Mouse (Mus musculus) liver, adult 2 months (tissue): ENCODE measurements at regions not wholly inside any gene's neighbourhood (a gene's known extent, or its start where the extent isn't known, plus 50 kb on each side); places are given as distances from the start of the nearest gene placed in this dataset.

ENCODE experiments used
- DNase-seq: peaks from one replicate; pipeline ENCODE4 v3.0.0-alpha.2; 2011; ENCODE audit warnings: low read depth, low spot score; ENCODE audit errors: extremely low read depth
- H3K27ac ChIP-seq: fragments of 200-500 bp; replicated peaks from 2 replicates; pipeline ENCODE4 v1.5.1; 2012; ENCODE audit warnings: low read depth, mild to moderate bottlenecking, control low read depth, inconsistent platforms, low read length; ENCODE audit not compliant: insufficient read depth
- H3K27me3 ChIP-seq: fragments of 200-500 bp; 2 replicates; pipeline ENCODE4 v1.6.1; 2012; ENCODE audit warnings: mild to moderate bottlenecking, moderate library complexity, low read length, inconsistent platforms; ENCODE audit not compliant: control insufficient read depth, insufficient read depth
- H3K36me3 ChIP-seq: fragments of 200-500 bp; 2 replicates; pipeline ENCODE4 v1.6.1; 2012; ENCODE audit warnings: low read length, inconsistent platforms; ENCODE audit not compliant: control insufficient read depth, insufficient read depth
- H3K4me1 ChIP-seq: fragments of 200-500 bp; 2 replicates; pipeline ENCODE4 v1.6.1; 2011; ENCODE audit warnings: low read length; ENCODE audit not compliant: control insufficient read depth, insufficient read depth
- H3K4me3 ChIP-seq: fragments of 200-500 bp; 2 replicates; pipeline ENCODE4 v1.5.1; 2011; ENCODE audit warnings: low read depth, mild to moderate bottlenecking, control low read depth, low read length, moderate library complexity; ENCODE audit not compliant: insufficient read depth
- H3K79me2 ChIP-seq: fragments of 200-500 bp; 2 replicates; pipeline ENCODE4 v1.6.1; 2012; ENCODE audit warnings: inconsistent platforms, mild to moderate bottlenecking, low read length, moderate library complexity; ENCODE audit not compliant: control insufficient read depth, insufficient read depth
- H3K9ac ChIP-seq: fragments of 200-500 bp; 2 replicates; pipeline ENCODE4 v1.6.1; 2012; ENCODE audit warnings: low read depth, mild to moderate bottlenecking, control low read depth, inconsistent platforms, low read length
- CTCF ChIP-seq: fragments of 200-500 bp; IDR thresholded peaks from 2 replicates; pipeline ENCODE4 v1.5.1; 2011; ENCODE audit warnings: low read depth, low read length, control low read depth
- POLR2A ChIP-seq: fragments of 200-500 bp; IDR thresholded peaks from 2 replicates; pipeline ENCODE4 v1.6.1; 2011; ENCODE audit warnings: low read length, control low read depth; ENCODE audit not compliant: insufficient read depth; ENCODE audit errors: extremely low read depth
- WGBS: fragments of 180-500 bp; shearing (Covaris S2); methylation state at CpG from one replicate; pipeline ENCODE4 v1.1.7; 2018; 5-methylcytosine and 5-hydroxymethylcytosine counted together

GRCm38 (mm10) chr15:40281078-40281720 is 147.0 kb downstream of the 9330182O14Rik start:
- TF ChIP-seq CTCF (no peak), POLR2A (no peak)
- Histone ChIP-seq H3K36me3 (no peaks in the 10 kb centered on the region), H3K27ac (no peak overlapping the region), H3K79me2 (no peaks in the 10 kb centered on the region), H3K4me3 (no peak overlapping the region), H3K27me3 (no peaks in the 10 kb centered on the region), H3K9ac (no peak overlapping the region), H3K4me1 (no peaks in the 10 kb centered on the region)
- 85% methylated on average over 1 of the region's 1 CpGs for WGBS
- DNase-seq = no peak

DNA sequence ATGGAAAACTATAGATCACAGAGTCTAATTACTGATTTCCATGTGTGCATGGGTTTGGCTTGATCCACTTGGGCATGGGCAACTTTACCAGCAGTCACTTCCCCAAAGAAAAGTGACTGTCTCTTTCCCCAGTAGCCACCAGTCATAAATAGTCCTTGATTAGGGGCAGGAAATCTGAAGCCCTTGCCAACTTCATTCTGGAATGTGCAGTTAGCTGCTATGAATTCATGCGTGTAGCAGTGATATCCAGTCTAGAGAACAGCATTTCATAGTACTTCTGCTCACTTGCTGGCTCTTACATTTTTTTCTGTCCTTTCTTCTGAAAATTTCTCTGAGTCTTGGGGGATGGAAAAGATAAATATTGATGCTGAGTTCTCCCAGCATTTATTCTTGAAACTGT is 157.4 kb downstream of the 9330182O14Rik start:
- Histone ChIP-seq H3K27ac (no peak overlapping the region), H3K36me3 (no peaks in the 10 kb centered on the region), H3K4me1 (no peaks in the 10 kb centered on the region), H3K4me3 (no peak overlapping the region), H3K27me3 (no peaks in the 10 kb centered on the region), H3K79me2 (no peaks in the 10 kb centered on the region), H3K9ac (no peak overlapping the region)
- DNase-seq = no peak
- 77% methylated on average over 1 of the region's 1 CpGs for WGBS
- TF ChIP-seq POLR2A (no peak), CTCF (no peak)

DNA sequence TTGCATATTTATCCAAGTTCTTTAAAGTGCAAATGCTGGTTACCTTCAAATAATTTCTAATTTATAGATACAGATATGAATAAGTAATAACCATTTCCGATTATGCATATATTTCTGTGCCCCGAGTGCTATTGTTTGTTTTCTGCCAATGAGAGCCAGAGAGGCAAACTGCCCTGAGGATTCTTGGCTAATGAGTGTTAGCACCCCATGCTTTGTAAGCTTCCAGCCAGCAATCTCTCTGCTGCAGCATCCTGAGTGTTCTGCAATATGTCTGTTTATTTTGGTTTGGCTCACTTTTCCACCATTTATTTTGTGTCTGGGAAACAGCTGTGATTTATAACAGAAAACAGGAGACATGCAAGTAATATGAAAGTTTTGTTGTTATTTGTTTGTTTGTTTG is 178.1 kb downstream of the 9330182O14Rik start:
- DNase-seq = peak; percentile 1
- Histone ChIP-seq H3K9ac (no peak overlapping the region), H3K4me3 (no peak overlapping the region), H3K4me1 (no peaks in the 10 kb centered on the region), H3K27ac (no peak overlapping the region), H3K36me3 (no peaks in the 10 kb centered on the region), H3K27me3 (no peaks in the 10 kb centered on the region), H3K79me2 (no peaks in the 10 kb centered on the region)
- 78% methylated on average over 2 of the region's 2 CpGs for WGBS
- TF ChIP-seq CTCF = no peak
- no peak for TF ChIP-seq POLR2A

GRCm38 (mm10) chr15:40339746-40340145 is 205.6 kb downstream of the 9330182O14Rik start:
- DNase-seq = no peak
- H3K4me3 ChIP-seq = no peak overlapping the region
- H3K4me1 ChIP-seq = no peaks in the 10 kb centered on the region
- no peaks in the 10 kb centered on the region for H3K27me3 ChIP-seq
- WGBS = 70% methylated on average over 2 of the region's 2 CpGs
- TF ChIP-seq CTCF (no peak), POLR2A (no peak)
- H3K36me3 ChIP-seq = no peaks in the 10 kb centered on the region
- H3K79me2 ChIP-seq = no peaks in the 10 kb centered on the region
- no peak overlapping the region for H3K27ac ChIP-seq
- H3K9ac ChIP-seq = no peak overlapping the region

DNA sequence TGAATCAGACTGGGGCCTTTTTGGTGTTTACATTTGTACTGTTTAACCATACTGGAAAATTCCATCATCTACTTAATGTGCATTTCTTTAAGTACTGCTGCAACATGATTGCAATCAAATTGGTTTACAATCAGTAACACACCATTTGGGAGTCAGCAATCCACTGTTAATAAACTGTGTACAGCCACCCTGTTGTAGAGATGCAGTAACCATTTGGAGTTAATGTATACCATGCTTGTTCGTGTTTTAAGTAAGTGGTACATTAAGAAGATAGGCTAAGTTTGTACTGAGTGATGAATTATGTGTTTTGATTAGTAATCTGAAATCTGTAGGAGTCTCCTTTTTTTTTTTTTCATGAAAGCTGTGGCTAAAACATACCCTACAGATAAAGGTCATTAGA is 206.1 kb downstream of the 9330182O14Rik start:
- no peak overlapping the region for H3K9ac ChIP-seq
- no peaks in the 10 kb centered on the region for H3K27me3 ChIP-seq
- no peak overlapping the region for H3K27ac ChIP-seq
- DNase-seq = no peak
- TF ChIP-seq POLR2A (no peak), CTCF (no peak)
- no peaks in the 10 kb centered on the region for H3K36me3 ChIP-seq
- H3K4me1 ChIP-seq = no peaks in the 10 kb centered on the region
- no peaks in the 10 kb centered on the region for H3K79me2 ChIP-seq
- 74% methylated on average over 1 of the region's 1 CpGs for WGBS
- no peak overlapping the region for H3K4me3 ChIP-seq

DNA sequence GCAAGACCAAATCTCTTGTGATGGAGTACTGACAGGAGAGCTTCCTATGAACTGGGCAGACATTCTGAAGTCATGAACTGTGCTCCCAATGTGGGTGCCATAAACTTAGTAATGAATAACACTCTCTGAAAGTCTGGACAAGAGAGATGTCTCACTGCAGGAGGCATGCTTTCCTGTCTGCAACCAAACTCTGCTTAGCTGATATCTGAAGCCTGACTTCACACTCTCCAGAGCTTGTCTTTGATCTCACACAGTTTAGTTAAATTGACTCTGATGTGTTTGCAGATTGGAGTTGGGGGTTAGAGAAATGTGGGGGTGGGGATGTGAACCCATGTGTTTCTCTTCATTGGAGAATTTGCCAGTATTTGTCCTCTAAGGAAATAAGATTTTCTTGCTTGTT is 217.3 kb downstream of the 9330182O14Rik start:
- H3K4me1 ChIP-seq = no peaks in the 10 kb centered on the region
- no peaks in the 10 kb centered on the region for H3K36me3 ChIP-seq
- H3K4me3 ChIP-seq = no peak overlapping the region
- H3K27me3 ChIP-seq = no peaks in the 10 kb centered on the region
- no peak for DNase-seq
- no peak overlapping the region for H3K9ac ChIP-seq
- no peaks in the 10 kb centered on the region for H3K79me2 ChIP-seq
- TF ChIP-seq POLR2A = no peak
- TF ChIP-seq CTCF = no peak
- H3K27ac ChIP-seq = no peak overlapping the region
